Mouse (Mus musculus): ENCODE measurements around the gene Ctnnd2.

DNA sequence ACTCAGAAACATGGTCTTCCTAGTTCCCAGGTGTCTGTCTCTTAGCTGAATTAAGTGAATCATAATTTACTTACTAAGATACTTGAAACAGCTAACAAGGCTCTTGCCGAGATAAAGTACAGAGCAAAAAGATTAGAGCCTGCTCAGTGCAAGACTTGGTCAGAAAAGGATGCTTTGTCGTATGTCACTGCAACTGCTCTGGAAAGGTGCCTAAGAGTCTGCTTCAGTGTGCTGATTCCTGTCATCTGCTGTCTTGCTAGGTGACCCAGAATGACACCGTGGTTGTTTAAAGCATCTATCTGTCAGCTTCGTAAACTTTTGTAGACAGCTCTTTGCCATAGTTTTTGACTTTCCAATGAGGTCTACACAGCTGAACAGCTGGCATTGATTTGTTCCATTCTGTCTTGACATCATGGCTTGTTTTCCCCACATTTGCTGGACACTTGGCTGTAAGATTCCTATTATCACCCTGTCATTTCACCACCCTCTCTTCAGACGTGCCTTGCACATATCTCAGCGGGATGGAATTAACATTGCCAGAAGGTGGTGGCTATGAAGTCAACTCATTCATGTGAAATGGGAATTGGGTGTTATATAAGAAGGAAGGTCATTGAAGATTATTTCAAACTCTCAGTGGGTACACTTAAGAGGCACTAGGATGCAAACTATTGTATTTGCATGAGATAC, 299.0 kb downstream of the Ctnnd2 start:
- TF ChIP-seq CTCF (conservative IDR thresholded peaks at IDR 0.05; ENCODE audit: insufficient read depth, insufficient read length, low read depth, low read length) (no peak), POLR2A (IDR thresholded peaks at IDR 0.05; ENCODE audit: low read depth, low read length) (no peak)
